Mouse (Mus musculus) myocyte (in vitro differentiated cells): ENCODE measurements around the gene Sgpl1. TPM values are rescaled to one million over a fixed set of nuclear protein-coding genes. Genes with fewer than 3 reads are reported as not detected.
A peak's percentile ranks its signal among the peaks of the same experiment; 100 is the strongest.

Source experiments
- H3K27me3 ChIP-seq: one replicate; pipeline ENCODE4 v1.6.1; 2011; ENCODE audit not compliant: control insufficient read depth, insufficient read depth, insufficient read length
- H3K36me3 ChIP-seq: one replicate; pipeline ENCODE4 v1.6.1; 2011; ENCODE audit not compliant: control insufficient read depth, insufficient read depth
- H3K4me2 ChIP-seq: one replicate; pipeline ENCODE4 v1.6.1; 2011; ENCODE audit warnings: low read depth, control low read depth
- H3K4me3 ChIP-seq: one replicate; pipeline ENCODE4 v1.5.1; 2011; ENCODE audit warnings: mild to moderate bottlenecking, control low read depth, moderate library complexity
- H3K79me2 ChIP-seq: one replicate; pipeline ENCODE4 v1.6.1; 2011; ENCODE audit not compliant: control insufficient read depth, insufficient read depth
- H3ac ChIP-seq: one replicate; pipeline ENCODE4 v1.6.1; 2011; ENCODE audit not compliant: control insufficient read depth, insufficient read length
- CEBPB ChIP-seq: IDR thresholded peaks from 2 replicates; pipeline ENCODE4 v1.6.1; 2011; ENCODE audit warnings: mild to moderate bottlenecking, moderate library complexity; ENCODE audit not compliant: poor library complexity, insufficient read depth, severe bottlenecking
- E2F4 ChIP-seq: IDR thresholded peaks from one replicate; pipeline ENCODE4 v1.6.1; 2011; ENCODE audit warnings: mild to moderate bottlenecking, control low read depth, moderate library complexity; ENCODE audit not compliant: insufficient read depth
- MAX ChIP-seq: IDR thresholded peaks from one replicate; pipeline ENCODE4 v1.6.1; 2011; ENCODE audit warnings: low read depth, mild to moderate bottlenecking, control low read depth
- MYOD1 ChIP-seq, 3 experiments: IDR thresholded peaks; one replicate each; pipeline ENCODE4 v1.6.1; 2011; ENCODE audit warnings: control low read depth in 2 of 3, low read depth in 2 of 3, mild to moderate bottlenecking in 2 of 3, moderate library complexity in 1 of 3; ENCODE audit not compliant: insufficient read length in 2 of 3, control insufficient read depth in 1 of 3
- MYOG ChIP-seq, 3 experiments: IDR thresholded peaks; one replicate each; pipeline ENCODE4 v1.6.1; 2011; ENCODE audit warnings: control low read depth in 2 of 3, low read depth in 2 of 3, mild to moderate bottlenecking in 2 of 3; ENCODE audit not compliant: insufficient read length in 2 of 3, control insufficient read depth in 1 of 3, insufficient read depth in 1 of 3
- POLR2A ChIP-seq: IDR thresholded peaks from one replicate; pipeline ENCODE4 v1.6.1; 2011; ENCODE audit warnings: low read depth, mild to moderate bottlenecking, control low read depth, moderate library complexity; ENCODE audit not compliant: insufficient read length
- POLR2AphosphoS2 ChIP-seq: IDR thresholded peaks from one replicate; pipeline ENCODE4 v1.6.1; 2011; ENCODE audit warnings: low read depth, control low read depth; ENCODE audit not compliant: insufficient read length
- REST ChIP-seq: IDR thresholded peaks from one replicate; pipeline ENCODE4 v1.6.1; 2011; ENCODE audit warnings: mild to moderate bottlenecking, control low read depth, moderate library complexity; ENCODE audit not compliant: insufficient read depth, insufficient read length
- SRF ChIP-seq: IDR thresholded peaks from one replicate; pipeline ENCODE4 v1.6.1; 2011; ENCODE audit warnings: low read depth; ENCODE audit not compliant: control insufficient read depth, insufficient read length
- TCF12 ChIP-seq: IDR thresholded peaks from one replicate; pipeline ENCODE4 v1.6.1; 2011; ENCODE audit warnings: mild to moderate bottlenecking, control low read depth; ENCODE audit not compliant: poor library complexity, insufficient read depth, severe bottlenecking
- TCF3 ChIP-seq: IDR thresholded peaks from one replicate; pipeline ENCODE4 v1.6.1; 2011; ENCODE audit warnings: low read depth, control low read depth; ENCODE audit not compliant: insufficient read length
- USF1 ChIP-seq: IDR thresholded peaks from one replicate; pipeline ENCODE4 v1.6.1; 2011; ENCODE audit warnings: low read depth, mild to moderate bottlenecking, control low read depth, moderate library complexity
- polyA plus RNA-seq: library from polyadenylated mRNA; unstranded; fragments of >200 nt; fragmentation: generic; extraction: Trizol; gene quantifications from one replicate; pipeline ENCODE4 v1.2.1, GENCODE M21; 2012; ENCODE audit warnings: missing spikeins

The Sgpl1 gene
- polyA plus RNA-seq, 1 experiment = 42.6 TPM

GRCm38 (mm10) chr10:61155611-61156010, 8.1 kb upstream of the Sgpl1 start:
- Histone ChIP-seq H3K27me3 (no peaks in the 10 kb centered on the region), H3ac (no peak overlapping the region), H3K4me3 (no peak overlapping the region), H3K36me3 (no peaks in the 10 kb centered on the region), H3K4me2 (no peak overlapping the region), H3K79me2 (no peaks in the 10 kb centered on the region)
- TF ChIP-seq POLR2AphosphoS2 (no peak), E2F4 (no peak), SRF (no peak), REST (no peak)

GRCm38 (mm10) chr10:61152131-61152530, 4.6 kb upstream of the Sgpl1 start:
- Histone ChIP-seq H3K79me2 (no peaks in the 10 kb centered on the region), H3K27me3 (no peaks in the 10 kb centered on the region), H3K36me3 (no peaks in the 10 kb centered on the region), H3ac (no peak overlapping the region), H3K4me3 (no peak overlapping the region), H3K4me2 (no peak overlapping the region)
- TF ChIP-seq MAX = no peak
- TF ChIP-seq E2F4 = no peak
- no peak for TF ChIP-seq SRF
- no peak for TF ChIP-seq POLR2A
- no peak for TF ChIP-seq MYOG (IDR thresholded peaks at IDR 0.05; ENCODE audit: control insufficient read depth in 1 of 3, insufficient read depth in 1 of 3, insufficient read length in 2 of 3, low read depth in 2 of 3)
- TF ChIP-seq TCF3 = no peak
- no peak for TF ChIP-seq POLR2AphosphoS2
- TF ChIP-seq USF1 = no peak
- no peak for TF ChIP-seq REST
- TF ChIP-seq MYOD1 (IDR thresholded peaks at IDR 0.05; ENCODE audit: control insufficient read depth in 1 of 3, insufficient read length in 2 of 3, low read depth in 2 of 3) = no peak
- TF ChIP-seq TCF12 = no peak
- TF ChIP-seq CEBPB = no peak

- Histone ChIP-seq H3ac (no peak overlapping the region), H3K27me3 (no peaks in the 10 kb centered on the region), H3K36me3 (no peaks in the 10 kb centered on the region), H3K4me3 (no peak overlapping the region), H3K79me2 (peaks cover 4% of the 10 kb centered on the region), H3K4me2 (no peak overlapping the region)
- TF ChIP-seq USF1 = no peak
- no peak for TF ChIP-seq POLR2A
- no peak for TF ChIP-seq TCF12
- TF ChIP-seq TCF3 = no peak
- TF ChIP-seq MYOG (IDR thresholded peaks at IDR 0.05; ENCODE audit: control insufficient read depth in 1 of 3, insufficient read depth in 1 of 3, insufficient read length in 2 of 3, low read depth in 2 of 3) = no peak
- no peak for TF ChIP-seq SRF
- TF ChIP-seq POLR2AphosphoS2 = no peak
- no peak for TF ChIP-seq MAX
- TF ChIP-seq E2F4 = no peak
- TF ChIP-seq REST = no peak
- TF ChIP-seq CEBPB = no peak
- no peak for TF ChIP-seq MYOD1 (IDR thresholded peaks at IDR 0.05; ENCODE audit: control insufficient read depth in 1 of 3, insufficient read length in 2 of 3, low read depth in 2 of 3)
These were observed 3.1 kb upstream of the Sgpl1 start for GRCm38 (mm10) chr10:61150616-61151015.

- no peak overlapping the region for H3ac ChIP-seq
- no peak overlapping the region for H3K4me3 ChIP-seq
- TF ChIP-seq TCF12 (no peak), MYOD1 (IDR thresholded peaks at IDR 0.05; ENCODE audit: control insufficient read depth in 1 of 3, insufficient read length in 2 of 3, low read depth in 2 of 3) (peak in 1 of 3 experiments; percentile 47), USF1 (no peak)
- peaks cover 15% of the 10 kb centered on the region for H3K79me2 ChIP-seq
- no peaks in the 10 kb centered on the region for H3K27me3 ChIP-seq
- no peaks in the 10 kb centered on the region for H3K36me3 ChIP-seq
- H3K4me2 ChIP-seq = no peak overlapping the region
These were observed 2.0 kb upstream of the Sgpl1 start for GRCm38 (mm10) chr10:61149476-61149875.

GRCm38 (mm10) chr10:61146807-61147156, 721 bp downstream of the Sgpl1 start:
- H3K27me3 ChIP-seq = no peaks in the 10 kb centered on the region
- no peak for TF ChIP-seq TCF12
- TF ChIP-seq MYOG (IDR thresholded peaks at IDR 0.05; ENCODE audit: control insufficient read depth in 1 of 3, insufficient read depth in 1 of 3, insufficient read length in 2 of 3, low read depth in 2 of 3) = no peak
- TF ChIP-seq POLR2AphosphoS2 = no peak
- no peak for TF ChIP-seq MAX
- no peak for TF ChIP-seq CEBPB
- no peak for TF ChIP-seq USF1
- no peak for TF ChIP-seq REST
- TF ChIP-seq E2F4 = no peak
- no peak for TF ChIP-seq SRF
- H3K4me2 ChIP-seq = peak overlapping the region; percentile 70
- peak overlapping the region; percentile 77 for H3K4me3 ChIP-seq
- peak overlapping the region; percentile 96 for H3ac ChIP-seq
- peaks cover 9% of the 10 kb centered on the region for H3K36me3 ChIP-seq
- H3K79me2 ChIP-seq = peaks cover 35% of the 10 kb centered on the region
